8 mouse cellular contexts compared by ENCODE assay signal in the genomic region with DNA sequence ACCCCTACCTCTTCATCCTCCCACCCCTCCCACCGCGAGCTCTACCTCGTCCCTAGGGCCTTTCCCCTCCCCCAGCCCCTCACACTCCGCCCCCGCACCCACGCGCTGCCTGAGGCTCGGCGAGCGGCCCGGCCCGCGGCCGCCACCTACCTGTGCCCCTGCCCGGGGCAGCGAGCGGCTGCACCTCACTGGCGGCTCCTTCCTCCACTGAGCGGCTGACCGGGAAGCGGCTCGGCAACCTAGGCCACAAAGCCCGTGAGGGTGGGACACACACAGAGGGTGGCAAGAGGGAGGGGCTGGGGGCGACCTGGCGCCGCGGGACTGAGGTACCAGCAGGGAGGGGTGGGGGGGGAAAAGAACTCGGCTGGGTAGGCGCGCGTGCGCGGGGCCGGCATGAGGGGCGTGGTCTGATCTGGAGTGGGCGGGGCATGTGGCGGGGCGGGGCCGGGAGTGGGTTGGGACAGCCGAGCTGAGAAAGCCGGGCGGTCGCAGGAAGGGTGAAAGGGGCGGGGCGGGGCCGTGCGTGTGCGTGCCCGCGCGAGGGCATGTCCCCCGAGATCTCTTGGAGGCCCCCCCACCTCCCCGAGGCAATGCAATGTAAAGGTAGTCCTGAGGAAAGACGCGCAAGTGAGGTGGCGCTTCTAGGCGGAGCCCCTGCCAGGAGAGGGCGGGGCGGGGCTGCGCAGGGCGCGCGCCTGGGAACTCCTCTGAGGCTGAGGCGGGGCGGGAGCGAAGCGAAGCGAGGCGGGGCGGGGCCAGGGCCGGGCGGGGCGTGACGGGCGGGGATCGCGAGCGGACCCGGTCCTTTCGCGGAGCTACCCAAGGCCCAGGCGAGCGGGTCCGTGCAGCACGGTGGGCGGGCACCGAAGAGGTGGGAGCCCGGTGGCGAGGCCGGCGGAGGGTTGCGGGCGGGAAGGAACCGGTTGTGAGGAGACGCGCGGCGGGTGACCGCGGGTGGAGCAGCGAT. TPM values are rescaled to one million over a fixed set of nuclear protein-coding genes. Genes with fewer than 3 reads are reported as not detected.
A peak's percentile ranks its signal among the peaks of the same experiment; 100 is the strongest.
DNase-seq lines count a peak whose midpoint lies in the region; ATAC-seq and TF ChIP-seq lines count a peak whose summit lies in the region.

TSS of gene Lrrc42 (minus strand) at position 408 of the 967 bp plus-strand sequence.
TSS of gene Hspb11 (plus strand) at position 469 of the 967 bp plus-strand sequence.

- WGBS in forebrain, embryonic 10.5 days: under 1% methylated on average over 93 of the region's 101 CpGs
- WGBS in heart, embryonic 15.5 days: under 1% methylated on average over 82 of the region's 101 CpGs
- WGBS in liver, embryonic 14.5 days (ENCODE audit: insufficient replicate concordance): under 1% methylated on average over 98 of the region's 101 CpGs
- WGBS in neural tube, embryonic 11.5 days: under 1% methylated on average over 72 of the region's 101 CpGs
- 1% methylated on average over 81 of the region's 101 CpGs for WGBS in stomach, postnatal 0 days

- H3K9ac ChIP-seq in heart, embryonic 15.5 days: peak within 1 kb of the TSS; percentile 85
- H3K9ac ChIP-seq in liver, embryonic 14.5 days (replicated peaks): peak within 1 kb of the TSS; percentile 79
- H3K9ac ChIP-seq in neural tube, embryonic 11.5 days (ENCODE audit: low read length): peak within 1 kb of the TSS; percentile 73
- H3K9ac ChIP-seq in stomach, postnatal 0 days (ENCODE audit: low read length): peak within 1 kb of the TSS; percentile 81

- no peak for TF ChIP-seq EP300 in liver, embryonic 14.5 days (IDR thresholded peaks at IDR 0.05; ENCODE audit: low read depth)
- TF ChIP-seq EP300 in stomach, postnatal 0 days (optimal IDR thresholded peaks at IDR 0.05): no peak

- peak; percentile 40 for TF ChIP-seq CTCF in liver, embryonic 14.5 days (IDR thresholded peaks at IDR 0.05; ENCODE audit: low read depth)
- TF ChIP-seq CTCF in stomach, postnatal 0 days (IDR thresholded peaks at IDR 0.05; ENCODE audit: low read depth): peak; percentile 62

- H3K9me3 ChIP-seq in forebrain, embryonic 10.5 days: no peaks in the 10 kb centered on the region
- H3K9me3 ChIP-seq in heart, embryonic 15.5 days (replicated peaks): no peaks in the 10 kb centered on the region
- H3K9me3 ChIP-seq in liver, embryonic 14.5 days (ENCODE audit: control insufficient read depth, low read length): no peaks in the 10 kb centered on the region
- no peaks in the 10 kb centered on the region for H3K9me3 ChIP-seq in neural tube, embryonic 11.5 days (ENCODE audit: control insufficient read depth, low read length)
- no peaks in the 10 kb centered on the region for H3K9me3 ChIP-seq in stomach, postnatal 0 days (ENCODE audit: control insufficient read depth, low read length)

- ATAC-seq in heart, embryonic 15.5 days (replicated peaks; ENCODE audit: insufficient number of reproducible peaks, insufficient read depth, low FRiP score, low read depth): peak; percentile 97
- peak; percentile 94 for ATAC-seq in liver, embryonic 14.5 days (ENCODE audit: insufficient read depth)
- peak; percentile 93 for ATAC-seq in neural tube, embryonic 11.5 days (ENCODE audit: insufficient read depth, low FRiP score, low TSS enrichment)
- peak; percentile 98 for ATAC-seq in stomach, postnatal 0 days (ENCODE audit: low FRiP score, low TSS enrichment)

- H3K36me3 ChIP-seq in forebrain, embryonic 10.5 days (replicated peaks): no peaks in the 10 kb centered on the region
- no peaks in the 10 kb centered on the region for H3K36me3 ChIP-seq in heart, embryonic 15.5 days
- H3K36me3 ChIP-seq in liver, embryonic 14.5 days (replicated peaks; ENCODE audit: control insufficient read depth, insufficient read depth, low read depth): no peaks in the 10 kb centered on the region
- no peaks in the 10 kb centered on the region for H3K36me3 ChIP-seq in neural tube, embryonic 11.5 days (ENCODE audit: control insufficient read depth, insufficient read depth, low read length)
- no peaks in the 10 kb centered on the region for H3K36me3 ChIP-seq in stomach, postnatal 0 days (ENCODE audit: control insufficient read depth, insufficient read depth, low read length)

- peak within 1 kb of the TSS; percentile 86 for H3K4me2 ChIP-seq in heart, embryonic 15.5 days
- peak within 1 kb of the TSS; percentile 92 for H3K4me2 ChIP-seq in liver, embryonic 14.5 days (ENCODE audit: low read depth)
- peak within 1 kb of the TSS; percentile 68 for H3K4me2 ChIP-seq in neural tube, embryonic 11.5 days (ENCODE audit: low read depth)
- H3K4me2 ChIP-seq in stomach, postnatal 0 days (replicated peaks; ENCODE audit: low read depth): peak within 1 kb of the TSS; percentile 73

- peak; percentile 94 for DNase-seq in CD8-positive naive resting alpha-beta T cell, adult 2 months (ENCODE audit: low read depth in 2 of 2, low spot score in 2 of 2)
- DNase-seq in c-Kit-positive CD71-negative TER-119-negative erythroid progenitor cells, embryonic 14.5 days (ENCODE audit: low read depth): peak; percentile 81
- peak; percentile 99 for DNase-seq in forebrain, embryonic 10.5 days (ENCODE audit: extremely low spot score, low spot score)
- DNase-seq in kidney, postnatal 25 days: peak; percentile 97 to 98
- peak; percentile 83 to 84 (median 84) for DNase-seq in liver, embryonic 14.5 days (ENCODE audit: low read depth in 3 of 3, low spot score in 3 of 3)
- peak; percentile 95 for DNase-seq in neural tube, embryonic 11.5 days (ENCODE audit: low spot score)
- DNase-seq in stomach, postnatal 0 days (ENCODE audit: low spot score): peak; percentile 99

- H3K4me1 ChIP-seq in forebrain, embryonic 10.5 days: peaks cover 49% of the 10 kb centered on the region
- peaks cover 35% of the 10 kb centered on the region for H3K4me1 ChIP-seq in heart, embryonic 15.5 days (replicated peaks)
- H3K4me1 ChIP-seq in liver, embryonic 14.5 days (replicated peaks; ENCODE audit: control insufficient read depth in 2 of 2, insufficient read depth in 2 of 2, low read length in 1 of 2): peaks cover 2 to 20% of the 10 kb centered on the region in 2 experiments; a peak in 3 of 4 replicates
- H3K4me1 ChIP-seq in neural tube, embryonic 11.5 days (ENCODE audit: control insufficient read depth, insufficient read depth, low read length): peaks cover 17% of the 10 kb centered on the region
- H3K4me1 ChIP-seq in stomach, postnatal 0 days (replicated peaks; ENCODE audit: control insufficient read depth, insufficient read depth): 0 out of 2 replicates have a peak, but pooled peaks cover 2% of the 10 kb centered on the region

- peak within 1 kb of the TSS; percentile 79 for H3K4me3 ChIP-seq in forebrain, embryonic 10.5 days
- peak within 1 kb of the TSS; percentile 95 for H3K4me3 ChIP-seq in heart, embryonic 15.5 days
- peak within 1 kb of the TSS; percentile 78 to 86 for H3K4me3 ChIP-seq in liver, embryonic 14.5 days (ENCODE audit: insufficient read depth in 1 of 2, low read depth in 2 of 2, low read length in 2 of 2)
- H3K4me3 ChIP-seq in neural tube, embryonic 11.5 days (ENCODE audit: low read depth, low read length): peak within 1 kb of the TSS; percentile 67
- H3K4me3 ChIP-seq in stomach, postnatal 0 days (ENCODE audit: low read depth, low read length): peak within 1 kb of the TSS; percentile 68

- no peaks in the 10 kb centered on the region for H3K27me3 ChIP-seq in forebrain, embryonic 10.5 days (ENCODE audit: poor library complexity, severe bottlenecking)
- H3K27me3 ChIP-seq in heart, embryonic 15.5 days: no peaks in the 10 kb centered on the region
- no peaks in the 10 kb centered on the region for H3K27me3 ChIP-seq in liver, embryonic 14.5 days (ENCODE audit: control insufficient read depth, insufficient read depth, low read length)
- H3K27me3 ChIP-seq in neural tube, embryonic 11.5 days (ENCODE audit: control insufficient read depth, insufficient read depth, low read length): no peaks in the 10 kb centered on the region
- no peaks in the 10 kb centered on the region for H3K27me3 ChIP-seq in stomach, postnatal 0 days (ENCODE audit: control insufficient read depth, insufficient read depth, low read length)

- peak within 1 kb of the TSS; percentile 95 for H3K27ac ChIP-seq in forebrain, embryonic 10.5 days
- H3K27ac ChIP-seq in heart, embryonic 15.5 days: peak within 1 kb of the TSS; percentile 86
- H3K27ac ChIP-seq in liver, embryonic 14.5 days: no peak within 1 kb of the TSS; the same call in none of the 2 replicates
- H3K27ac ChIP-seq in neural tube, embryonic 11.5 days (ENCODE audit: low read depth, low read length): peak within 1 kb of the TSS; percentile 86
- peak within 1 kb of the TSS; percentile 79 for H3K27ac ChIP-seq in stomach, postnatal 0 days (replicated peaks)

RNA-seq across cellular contexts. Expression of gene Lrrc42, which starts in this region (rescaled TPM):
- polyA plus RNA-seq in forebrain, embryonic 10.5 days (2016; fragmentation: Nextera tagmentation; extraction: Ambion mirVana): 89.5 and 95.6 TPM in 2 replicates
- 38.8 and 50.1 TPM in 2 replicates for polyA plus RNA-seq in heart, embryonic 15.5 days (2015; fragmentation: Nextera tagmentation; extraction: Ambion mirVana)
- polyA plus RNA-seq in liver, embryonic 14.5 days (2012; rRNA removed): 4.3 and 7.6 TPM in 2 replicates
- polyA plus RNA-seq in liver, embryonic 14.5 days (2014; fragmentation: Nextera tagmentation; extraction: Ambion mirVana): 11.1 TPM in 2 replicates
- 81.8 and 83.9 TPM in 2 replicates for polyA plus RNA-seq in neural tube, embryonic 11.5 days (2014; fragmentation: Nextera tagmentation; extraction: Ambion mirVana)
- 28.1 and 29.3 TPM in 2 replicates for polyA plus RNA-seq in stomach, postnatal 0 days (2015; fragmentation: Nextera tagmentation; extraction: Ambion mirVana)

RNA-seq across cellular contexts. Expression of gene Hspb11, which starts in this region (rescaled TPM):
- polyA plus RNA-seq in forebrain, embryonic 10.5 days (2016; fragmentation: Nextera tagmentation; extraction: Ambion mirVana): 20.6 and 23.2 TPM in 2 replicates
- polyA plus RNA-seq in heart, embryonic 15.5 days (2015; fragmentation: Nextera tagmentation; extraction: Ambion mirVana): 26.9 and 40.2 TPM in 2 replicates
- 2.2 and 3.6 TPM in 2 replicates for polyA plus RNA-seq in liver, embryonic 14.5 days (2012; rRNA removed)
- 7.8 and 8.2 TPM in 2 replicates for polyA plus RNA-seq in liver, embryonic 14.5 days (2014; fragmentation: Nextera tagmentation; extraction: Ambion mirVana)
- 26.1 and 31.6 TPM in 2 replicates for polyA plus RNA-seq in neural tube, embryonic 11.5 days (2014; fragmentation: Nextera tagmentation; extraction: Ambion mirVana)
- polyA plus RNA-seq in stomach, postnatal 0 days (2015; fragmentation: Nextera tagmentation; extraction: Ambion mirVana): 32.7 and 33.0 TPM in 2 replicates
